Mouse (Mus musculus) heart, postnatal 14 days (tissue): Measurements from ENCODE around the gene Eci3. TPM values are rescaled to one million over a fixed set of nuclear protein-coding genes. Genes with fewer than 3 reads are reported as not detected.

Experiments used
- DNase-seq, 2 experiments: peaks; one replicate each; pipeline ENCODE4 v3.0.0; 2021 to 2022
- intact Hi-C: fragments of 180-260 bp; cut with DNase I; formaldehyde crosslinking; loops from one replicate; pipeline ENCODE4 v1.15.1; 2025
- total RNA-seq, 2 experiments: library from RNA; stranded (reverse); gene quantifications; 2 replicates each; pipeline ENCODE4 v1.2.3; 2021

Gene Eci3
- total RNA-seq, 2 experiments from 2014 or later, result 2.2 to 2.5 TPM

GRCm38 (mm10) chr13:34942370-34942769 is 21.2 kb downstream of the Eci3 start:
- DNase-seq, result no peak
- intact Hi-C loops, result no loop called here

GRCm38 (mm10) chr13:34934931-34935644 is 28.5 kb downstream of the Eci3 start:
- DNase-seq, result no peak
- intact Hi-C loops, result no loop called here

- intact Hi-C loops, result no loop called here
- no peak for DNase-seq
Observed at GRCm38 (mm10) chr13:34924210-34924609, 39.4 kb downstream of the Eci3 start, which contains the start of the genes Fam217a and 4933417A18Rik. TSS of gene Fam217a (minus strand) at chr13:34924310. TSS of gene 4933417A18Rik (plus strand) at chr13:34924409.

- peak; percentile 21 to 22 for DNase-seq
- intact Hi-C loops, result no loop called here
Observed at GRCm38 (mm10) chr13:34916520-34917167, 47.0 kb downstream of the Eci3 start.

- intact Hi-C loops, result no loop called here
- no peak for DNase-seq
Observed at GRCm38 (mm10) chr13:34914614-34915013, 49.0 kb downstream of the Eci3 start.

Other genes starting within 250 kb of the Eci3 start
- gene Fam50b, start 229.0 kb downstream of the Eci3 start, total RNA-seq, result not detected
- gene Prpf4b, start 88.5 kb downstream of the Eci3 start, total RNA-seq, result 10 to 100 TPM; 38.5 to 39.7 TPM
- under 1 TPM; 0.20 to 0.33 TPM for gene Fam217a, start 39.5 kb downstream of the Eci3 start, total RNA-seq
- not detected for gene 4933417A18Rik, start 39.4 kb downstream of the Eci3 start, total RNA-seq
- gene Eci2, start 63.3 kb upstream of the Eci3 start, total RNA-seq, result 100 to 1,000 TPM; 292 to 293 TPM